Mouse (Mus musculus) CH12.LX (cell line): ENCODE measurements around the gene Adora2a.

Experiments used
- CTCF ChIP-seq, 2 experiments: IDR thresholded peaks in 1 of 2; conservative IDR thresholded peaks in 1 of 2; 2 replicates each; pipeline ENCODE4 v1.5.1; 2011 to 2012; ENCODE audit warnings: low read depth in 2 of 2, low read length in 2 of 2, improper control_type of control experiment in 1 of 2, inconsistent platforms in 1 of 2, mild to moderate bottlenecking in 1 of 2, moderate library complexity in 1 of 2
- MAFK ChIP-seq: IDR thresholded peaks from 2 replicates; pipeline ENCODE4 v1.6.1; 2011; ENCODE audit warnings: low read length, improper control_type of control experiment; ENCODE audit not compliant: insufficient replicate concordance
- NELFE ChIP-seq: IDR thresholded peaks from 2 replicates; pipeline ENCODE4 v1.6.1; 2011; ENCODE audit warnings: low read depth, low read length, improper control_type of control experiment
- ZNF384 ChIP-seq: IDR thresholded peaks from 2 replicates; pipeline ENCODE4 v1.6.1; 2012; ENCODE audit warnings: low read depth, low read length, improper control_type of control experiment, inconsistent platforms

GRCm38 (mm10) chr10:75316472-75316871 is 205 bp upstream of the Adora2a start:
- no peak for TF ChIP-seq MAFK
- TF ChIP-seq ZNF384 = no peak
- TF ChIP-seq NELFE = no peak
- no peak for TF ChIP-seq CTCF (conservative IDR thresholded peaks at IDR 0.05 in 1 of 2, IDR thresholded peaks at IDR 0.05 in 1 of 2; ENCODE audit: low read depth in 2 of 2, low read length in 2 of 2)
